Mouse (Mus musculus) CH12.LX (cell line): ENCODE data around the gene Grin3a. TPM values are rescaled to one million over a fixed set of nuclear protein-coding genes. Genes with fewer than 3 reads are reported as not detected.

Experiments used
- DNase-seq: peaks from one replicate; pipeline ENCODE4 v3.0.0-alpha.2; 2013; ENCODE audit errors: extremely low read depth
- H3K27ac ChIP-seq: 2 replicates; pipeline ENCODE4 v1.5.1; 2012; ENCODE audit warnings: low read depth, mild to moderate bottlenecking, control low read depth, moderate library complexity; ENCODE audit not compliant: insufficient read depth
- H3K27me3 ChIP-seq: replicated peaks from 2 replicates; pipeline ENCODE3; 2012; ENCODE audit warnings: inconsistent platforms
- H3K36me3 ChIP-seq, 2 experiments: replicated peaks in 1 of 2; 2 replicates each; pipeline versions ENCODE3 to v1.6.1; 2012; ENCODE audit warnings: inconsistent platforms in 1 of 2, low read length in 1 of 2, mild to moderate bottlenecking in 1 of 2, mixed read lengths in 1 of 2, moderate library complexity in 1 of 2; ENCODE audit not compliant: control insufficient read depth in 1 of 2, insufficient read depth in 1 of 2
- H3K4me1 ChIP-seq, 2 experiments: 2 replicates each; pipeline ENCODE4 v1.6.1; 2012; ENCODE audit warnings: inconsistent platforms in 1 of 2, moderate library complexity in 1 of 2; ENCODE audit not compliant: insufficient read depth in 2 of 2, control insufficient read depth in 1 of 2
- H3K4me2 ChIP-seq: 2 replicates; pipeline ENCODE4 v1.6.1; 2012; ENCODE audit warnings: low read depth, mild to moderate bottlenecking, control low read depth; ENCODE audit not compliant: poor library complexity, insufficient read depth, severe bottlenecking
- H3K4me3 ChIP-seq, 3 experiments: fragments of 150-350 bp in 1 of 3; sonication (generic) in 1 of 3; replicated peaks in 1 of 3; 2 replicates each; pipeline versions ENCODE3 to v1.5.1; 2011 to 2012; ENCODE audit warnings: low read depth in 2 of 3, low read length in 2 of 3, mild to moderate bottlenecking in 2 of 3, moderate library complexity in 2 of 3, control low read depth in 1 of 3, improper control_type of control experiment in 1 of 3, inconsistent platforms in 1 of 3, mixed read lengths in 1 of 3; ENCODE audit not compliant: poor library complexity in 1 of 3
- H3K79me2 ChIP-seq: replicated peaks from 2 replicates; pipeline ENCODE4 v1.6.1; 2012; ENCODE audit warnings: mild to moderate bottlenecking, moderate library complexity; ENCODE audit not compliant: control insufficient read depth, poor library complexity, insufficient read depth, severe bottlenecking; ENCODE audit errors: extremely low read depth
- H3K9ac ChIP-seq: 2 replicates; pipeline ENCODE4 v1.6.1; 2012; ENCODE audit warnings: low read depth, mild to moderate bottlenecking, control low read depth, moderate library complexity; ENCODE audit not compliant: insufficient read depth
- H3K9me3 ChIP-seq: replicated peaks from 2 replicates; pipeline ENCODE3; 2012; ENCODE audit warnings: low read length, inconsistent platforms, mixed read lengths
- BHLHE40 ChIP-seq: IDR thresholded peaks from 2 replicates; pipeline ENCODE4 v1.6.1; 2011; ENCODE audit warnings: mild to moderate bottlenecking, low read depth, low read length, improper control_type of control experiment
- CTCF ChIP-seq, 2 experiments: IDR thresholded peaks in 1 of 2; conservative IDR thresholded peaks in 1 of 2; 2 replicates each; pipeline ENCODE4 v1.5.1; 2011 to 2012; ENCODE audit warnings: low read depth in 2 of 2, low read length in 2 of 2, improper control_type of control experiment in 1 of 2, inconsistent platforms in 1 of 2, mild to moderate bottlenecking in 1 of 2, moderate library complexity in 1 of 2
- E2F4 ChIP-seq: IDR thresholded peaks from 2 replicates; pipeline ENCODE4 v1.6.1; 2011; ENCODE audit warnings: low read depth, low read length, improper control_type of control experiment; ENCODE audit not compliant: insufficient replicate concordance
- ELF1 ChIP-seq: IDR thresholded peaks from 2 replicates; pipeline ENCODE4 v1.6.1; 2014; ENCODE audit warnings: low read depth, mild to moderate bottlenecking, inconsistent platforms, low read length, improper control_type of control experiment
- EP300 ChIP-seq: IDR thresholded peaks from 2 replicates; pipeline ENCODE4 v1.6.1; 2011; ENCODE audit warnings: low read length, improper control_type of control experiment
- ETS1 ChIP-seq: conservative IDR thresholded peaks from 2 replicates; pipeline ENCODE4 v1.6.1; 2012; ENCODE audit warnings: low read depth, mild to moderate bottlenecking, inconsistent platforms, low read length, improper control_type of control experiment, moderate library complexity
- IRF4 ChIP-seq: IDR thresholded peaks from 2 replicates; pipeline ENCODE4 v1.6.1; 2014; ENCODE audit warnings: low read depth, mild to moderate bottlenecking, inconsistent platforms, low read length, improper control_type of control experiment
- JUN ChIP-seq: IDR thresholded peaks from 2 replicates; pipeline ENCODE4 v1.6.1; 2011; ENCODE audit warnings: low read depth, mild to moderate bottlenecking, low read length, improper control_type of control experiment, moderate library complexity; ENCODE audit not compliant: insufficient read depth
- JUND ChIP-seq: conservative IDR thresholded peaks from 2 replicates; pipeline ENCODE4 v1.6.1; 2011; ENCODE audit warnings: low read depth, low read length, improper control_type of control experiment
- KAT2A ChIP-seq: IDR thresholded peaks from 2 replicates; pipeline ENCODE4 v1.6.1; 2012; ENCODE audit warnings: low read length, improper control_type of control experiment, inconsistent platforms; ENCODE audit not compliant: insufficient replicate concordance
- MAFK ChIP-seq: IDR thresholded peaks from 2 replicates; pipeline ENCODE4 v1.6.1; 2011; ENCODE audit warnings: low read length, improper control_type of control experiment; ENCODE audit not compliant: insufficient replicate concordance
- NELFE ChIP-seq: IDR thresholded peaks from 2 replicates; pipeline ENCODE4 v1.6.1; 2011; ENCODE audit warnings: low read depth, low read length, improper control_type of control experiment
- NRF1 ChIP-seq: IDR thresholded peaks from 2 replicates; pipeline ENCODE4 v1.6.1; 2014; ENCODE audit warnings: low read depth, mild to moderate bottlenecking, inconsistent platforms, low read length, improper control_type of control experiment, moderate library complexity
- POLR2AphosphoS2 ChIP-seq: IDR thresholded peaks from 2 replicates; pipeline ENCODE4 v1.6.1; 2011; ENCODE audit warnings: low read depth, low read length, improper control_type of control experiment
- RAD21 ChIP-seq: IDR thresholded peaks from 2 replicates; pipeline ENCODE4 v1.6.1; 2011; ENCODE audit warnings: low read depth, mild to moderate bottlenecking, low read length, improper control_type of control experiment, moderate library complexity
- RCOR1 ChIP-seq: conservative IDR thresholded peaks from 2 replicates; pipeline ENCODE4 v1.6.1; 2012; ENCODE audit warnings: low read depth, mild to moderate bottlenecking, inconsistent platforms, low read length, improper control_type of control experiment
- SIN3A ChIP-seq: IDR thresholded peaks from 2 replicates; pipeline ENCODE4 v1.6.1; 2012; ENCODE audit warnings: low read length, improper control_type of control experiment, inconsistent platforms
- UBTF ChIP-seq: IDR thresholded peaks from 2 replicates; pipeline ENCODE4 v1.6.1; 2012; ENCODE audit warnings: low read depth, mild to moderate bottlenecking, inconsistent platforms, low read length, improper control_type of control experiment, moderate library complexity
- ZC3H11A ChIP-seq: IDR thresholded peaks from 2 replicates; pipeline ENCODE4 v1.6.1; 2012; ENCODE audit warnings: low read depth, mild to moderate bottlenecking, inconsistent platforms, low read length, improper control_type of control experiment
- ZKSCAN1 ChIP-seq: IDR thresholded peaks from 2 replicates; pipeline ENCODE4 v1.6.1; 2012; ENCODE audit warnings: low read depth, inconsistent platforms, low read length, improper control_type of control experiment, borderline replicate concordance
- ZMIZ1 ChIP-seq: IDR thresholded peaks from 2 replicates; pipeline ENCODE4 v1.6.1; 2012; ENCODE audit warnings: low read depth, mild to moderate bottlenecking, inconsistent platforms, low read length, improper control_type of control experiment
- ZNF384 ChIP-seq: IDR thresholded peaks from 2 replicates; pipeline ENCODE4 v1.6.1; 2012; ENCODE audit warnings: low read depth, low read length, improper control_type of control experiment, inconsistent platforms
- dilution Hi-C: fragments of 300-500 bp; cut with MboI; formaldehyde crosslinking; loops from 2 replicates; pipeline ENCODE4 v1.14.3; 2020; ENCODE audit warnings: low sequenced_read_pairs; ENCODE audit not compliant: extremely low pct_unique_long_range_greater_than_20kb, extremely low pct_ligation_motif_present
- in situ Hi-C: fragments of 300-500 bp; cut with MboI; formaldehyde crosslinking; loops from 3 replicates; pipeline ENCODE4 v1.14.3; 2019; ENCODE audit warnings: low sequenced_read_pairs, low pct_ligation_motif_present, low pct_unique_long_range_greater_than_20kb, mixed read lengths
- polyA plus RNA-seq: library from polyadenylated mRNA; unstranded; fragments of >175 nt; gene quantifications from 2 replicates; pipeline ENCODE4 v1.2.1, GENCODE M21; 2012; ENCODE audit warnings: low read depth; ENCODE audit not compliant: insufficient read length
- total RNA-seq, 2 experiments: library from RNA; depleted of rRNA; stranded (reverse); fragments of 300-350 nt in 1 of 2; fragments of >200 nt in 1 of 2; gene quantifications; 2 replicates each; pipeline ENCODE4 v1.2.3; 2012 to 2014

Grin3a gene
- total and polyA plus RNA-seq, 3 experiments: 0.06 TPM; not detected in 2

- Histone ChIP-seq H3K27ac (no peak overlapping the region), H3K79me2 (no peaks in the 10 kb centered on the region), H3K36me3 (peaks cover 30 to 82% of the 10 kb centered on the region in 2 experiments), H3K4me1 (no peaks in the 10 kb centered on the region), H3K9me3 (no peaks in the 10 kb centered on the region), H3K27me3 (no peaks in the 10 kb centered on the region), H3K4me3 (no peak overlapping the region), H3K4me2 (no peak overlapping the region), H3K9ac (no peak overlapping the region)
- no peak for DNase-seq
- no peak for TF ChIP-seq IRF4
- TF ChIP-seq ZKSCAN1: no peak
- no peak for TF ChIP-seq KAT2A
- TF ChIP-seq BHLHE40: no peak
- TF ChIP-seq CTCF (conservative IDR thresholded peaks at IDR 0.05 in 1 of 2, IDR thresholded peaks at IDR 0.05 in 1 of 2; ENCODE audit: low read depth in 2 of 2, low read length in 2 of 2): no peak
- no peak for TF ChIP-seq NELFE
- no peak for TF ChIP-seq RCOR1
- TF ChIP-seq ETS1: no peak
- no peak for TF ChIP-seq JUN
- TF ChIP-seq POLR2AphosphoS2: no peak
- no peak for TF ChIP-seq NRF1
- TF ChIP-seq ZNF384: no peak
- dilution Hi-C loops: no loop called here
- in situ Hi-C loops: no loop called here
Observed at GRCm38 (mm10) chr4:49662231-49662630, 183.3 kb downstream of the Grin3a start.

- no peak for DNase-seq
- H3K9me3 ChIP-seq: no peaks in the 10 kb centered on the region
- H3K4me1 ChIP-seq: no peaks in the 10 kb centered on the region
- no peak overlapping the region for H3K27ac ChIP-seq
- H3K79me2 ChIP-seq: no peaks in the 10 kb centered on the region
- H3K4me2 ChIP-seq: no peak overlapping the region
- in situ Hi-C loops (no loop called here), dilution Hi-C loops (no loop called here)
- H3K36me3 ChIP-seq: peaks cover 32 to 88% of the 10 kb centered on the region in 2 experiments
- no peak overlapping the region for H3K4me3 ChIP-seq
- H3K27me3 ChIP-seq: no peaks in the 10 kb centered on the region
- no peak overlapping the region for H3K9ac ChIP-seq
- TF ChIP-seq ZC3H11A (no peak), IRF4 (no peak), KAT2A (no peak), E2F4 (no peak), MAFK (no peak), JUND (no peak), BHLHE40 (no peak), UBTF (no peak), ZMIZ1 (no peak), ZNF384 (no peak), ETS1 (no peak), SIN3A (no peak), EP300 (no peak), ELF1 (no peak), RAD21 (no peak)
Observed at GRCm38 (mm10) chr4:49661664-49662063, 183.9 kb downstream of the Grin3a start.
